Mouse (Mus musculus) large intestine, adult 2 months (tissue): ENCODE measurements at regions not wholly inside any gene's neighbourhood (a gene's known extent, or its start where the extent isn't known, plus 50 kb on each side); places are given as distances from the start of the nearest gene placed in this dataset.

Experiments used
- DNase-seq: peaks from one replicate; pipeline ENCODE4 v3.0.0-alpha.2; 2012; ENCODE audit warnings: low read depth, low spot score
- WGBS: fragments of 180-500 bp; shearing (Covaris S2); methylation state at CpG from one replicate; pipeline ENCODE4 v1.1.7; 2018; 5-methylcytosine and 5-hydroxymethylcytosine counted together

DNA sequence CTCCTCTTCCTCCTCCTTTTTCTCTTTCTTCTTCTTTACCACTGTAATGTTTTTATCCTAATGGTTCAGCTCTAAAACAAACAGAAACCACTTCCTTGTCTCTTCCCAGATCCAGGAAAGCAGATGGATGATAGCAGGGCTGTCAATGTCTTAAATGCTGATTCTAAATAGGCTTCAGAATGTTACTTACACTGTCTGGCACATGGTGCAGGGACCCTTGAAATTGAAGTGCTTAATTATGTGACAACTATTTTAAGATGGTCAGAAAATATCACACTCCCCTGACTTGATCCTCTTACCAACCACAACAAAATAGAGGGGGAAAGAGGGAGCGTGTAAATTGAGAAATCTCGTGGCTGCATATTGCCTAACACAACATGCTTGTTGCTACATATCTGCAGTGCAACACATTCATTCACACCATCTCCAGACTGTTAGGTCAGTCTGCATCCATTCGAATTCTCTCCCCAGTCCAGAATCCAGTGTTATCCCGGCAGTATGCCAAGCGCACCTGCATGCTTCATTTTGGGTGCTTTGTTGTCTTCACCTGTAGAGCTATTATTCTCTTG is 500.7 kb upstream of the Map3k7 start:
- WGBS, result 80% methylated on average over 5 of the region's 5 CpGs
- DNase-seq, result no peak

DNA sequence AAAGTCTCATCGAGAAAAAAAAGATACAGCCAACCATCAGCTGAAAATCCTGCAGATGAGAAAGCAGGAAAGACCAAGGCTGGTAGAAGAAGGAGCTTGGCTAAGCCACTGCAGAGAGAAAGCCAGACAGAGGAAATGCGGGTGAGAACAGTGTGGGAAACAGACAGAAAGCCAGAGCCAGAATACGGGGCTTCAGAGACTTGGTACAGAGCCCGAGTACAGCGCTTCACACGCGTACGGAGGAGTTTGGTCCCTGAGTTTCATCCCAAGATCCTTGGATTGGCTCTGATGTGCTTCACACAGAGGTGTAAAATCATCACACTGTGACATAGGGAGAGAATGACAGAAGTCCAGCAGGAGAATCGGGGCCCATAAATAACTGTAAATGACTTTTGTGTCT is 495.6 kb upstream of the Map3k7 start:
- 77% methylated on average over 9 of the region's 9 CpGs for WGBS
- no peak for DNase-seq

DNA sequence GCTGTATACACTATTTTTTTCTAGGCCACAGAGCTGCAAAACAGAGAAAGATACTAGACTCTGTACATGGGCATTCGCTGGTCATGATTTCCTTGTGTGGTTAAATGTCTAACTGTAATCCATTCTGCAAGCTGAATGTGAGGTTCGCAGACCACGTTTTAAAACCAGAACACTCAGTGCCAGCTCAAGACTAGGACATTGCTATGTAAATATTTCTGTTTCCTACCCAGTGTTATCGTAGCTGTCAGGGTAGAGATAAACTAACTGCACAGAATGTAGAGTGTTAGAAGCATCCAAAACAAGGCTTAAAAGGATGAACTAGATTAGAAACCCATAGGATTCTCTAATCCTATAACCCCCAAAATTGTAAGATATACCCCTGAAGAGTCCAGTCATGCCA is 494.1 kb upstream of the Map3k7 start:
- 39% methylated on average over 4 of the region's 4 CpGs for WGBS
- no peak for DNase-seq

DNA sequence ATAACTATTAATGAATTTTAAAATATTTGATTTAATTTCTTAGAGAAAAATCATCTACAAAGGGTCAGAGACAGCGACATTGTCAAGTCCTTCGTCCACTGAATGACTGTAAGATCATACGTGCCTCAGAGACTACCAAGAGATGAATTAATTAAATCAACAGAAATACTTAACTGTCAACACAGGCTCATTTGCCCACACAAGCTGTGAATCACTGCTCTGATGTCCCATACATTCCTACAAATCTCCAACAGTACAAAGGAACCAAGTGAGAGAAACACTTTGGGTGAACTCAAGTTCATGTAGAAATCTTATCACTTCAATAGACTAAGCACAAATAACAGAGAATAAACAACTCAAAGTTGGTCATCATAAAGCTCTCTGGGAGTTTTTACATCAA is 471.4 kb upstream of the Map3k7 start:
- DNase-seq, result no peak
- WGBS, result 88% methylated on average over 3 of the region's 3 CpGs

DNA sequence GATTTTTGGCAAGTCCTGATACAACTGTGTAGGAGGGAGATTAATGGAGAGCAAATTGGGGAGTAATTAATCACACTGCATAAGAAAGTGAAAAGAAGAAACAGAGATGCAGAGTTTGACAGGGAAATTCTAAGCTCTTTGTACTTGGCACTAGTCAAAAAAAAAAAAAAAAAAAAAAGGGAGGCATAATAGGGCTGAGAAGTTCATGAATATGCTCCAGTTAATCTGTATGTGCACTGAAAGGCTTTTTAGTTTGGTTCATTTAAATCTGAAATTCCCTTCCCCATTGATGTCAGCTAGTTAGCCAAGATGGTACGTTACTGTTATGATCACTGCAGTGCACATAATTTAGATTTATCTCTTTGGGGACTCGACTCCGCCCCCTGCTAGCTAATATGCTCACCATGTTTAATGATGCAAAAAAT is 470.8 kb upstream of the Map3k7 start:
- WGBS, result 87% methylated on average over 3 of the region's 3 CpGs
- no peak for DNase-seq

DNA sequence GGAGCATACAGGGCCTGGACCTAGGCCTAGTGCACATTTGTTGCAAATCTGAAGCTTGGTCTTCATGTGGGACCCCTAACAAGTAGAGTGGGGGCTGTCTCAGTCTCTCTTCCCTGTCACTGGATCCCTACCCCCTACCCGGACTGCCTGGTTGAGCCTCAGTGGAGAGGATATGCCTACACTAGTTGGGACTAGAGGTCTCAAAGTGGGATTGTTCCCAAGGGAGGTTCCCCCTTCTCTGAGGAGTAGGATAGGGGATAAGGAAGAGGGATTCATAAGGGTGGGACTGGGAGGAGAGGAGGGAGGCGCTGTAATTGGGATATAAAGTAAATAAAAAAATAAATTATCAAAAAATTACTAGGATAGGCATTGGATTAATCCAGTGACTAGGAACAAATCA is 464.0 kb upstream of the Map3k7 start:
- 92% methylated on average over 2 of the region's 2 CpGs for WGBS
- DNase-seq, result no peak

DNA sequence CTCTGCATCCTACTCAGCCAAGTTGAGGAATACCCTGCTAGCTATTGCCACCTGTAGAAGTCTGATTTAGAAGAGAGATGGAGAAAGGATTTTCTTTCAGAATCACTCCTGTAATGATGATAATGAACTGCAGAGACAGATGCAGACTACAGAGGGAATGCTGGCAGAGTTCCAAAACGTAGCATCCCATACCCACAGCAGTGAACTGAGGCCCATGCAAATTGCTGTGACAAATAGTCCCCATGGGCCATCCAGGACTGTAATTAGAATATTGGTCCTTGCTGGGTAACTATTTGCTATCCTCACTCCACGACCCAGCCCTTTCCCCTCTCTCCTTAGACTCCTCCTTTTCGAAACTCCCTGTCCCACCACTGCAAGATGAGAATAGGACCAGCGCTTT is 463.5 kb upstream of the Map3k7 start:
- DNase-seq, result no peak
- WGBS, result 77% methylated on average over 4 of the region's 4 CpGs

DNA sequence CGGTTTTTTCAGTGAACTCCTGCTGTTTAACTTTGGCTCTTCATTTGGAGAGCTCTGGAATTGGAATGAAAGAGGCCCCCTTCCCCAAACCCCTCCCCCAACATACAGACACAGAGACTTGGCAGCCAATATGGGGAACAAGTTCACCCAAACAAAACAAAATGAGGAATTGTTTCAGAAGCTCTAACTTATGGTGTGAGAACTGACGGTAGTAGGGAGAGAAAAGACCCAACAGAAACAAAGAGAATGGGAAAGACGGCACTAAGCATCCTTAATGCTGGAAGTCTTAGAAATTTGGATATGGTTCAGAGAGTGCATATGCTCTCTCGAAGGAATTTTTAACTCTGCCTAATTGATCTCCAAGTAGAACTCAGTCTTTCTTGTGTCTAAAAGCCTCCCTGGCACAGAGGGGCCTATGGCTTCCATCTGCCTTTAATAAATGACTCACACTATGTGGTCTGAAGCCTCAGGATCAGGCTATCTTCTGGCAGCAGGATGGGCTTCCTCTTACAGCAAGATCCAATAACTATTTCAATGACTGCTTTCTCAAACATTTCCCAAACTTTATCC is 438.2 kb upstream of the Map3k7 start:
- DNase-seq, result no peak
- 55% methylated on average over 4 of the region's 4 CpGs for WGBS

DNA sequence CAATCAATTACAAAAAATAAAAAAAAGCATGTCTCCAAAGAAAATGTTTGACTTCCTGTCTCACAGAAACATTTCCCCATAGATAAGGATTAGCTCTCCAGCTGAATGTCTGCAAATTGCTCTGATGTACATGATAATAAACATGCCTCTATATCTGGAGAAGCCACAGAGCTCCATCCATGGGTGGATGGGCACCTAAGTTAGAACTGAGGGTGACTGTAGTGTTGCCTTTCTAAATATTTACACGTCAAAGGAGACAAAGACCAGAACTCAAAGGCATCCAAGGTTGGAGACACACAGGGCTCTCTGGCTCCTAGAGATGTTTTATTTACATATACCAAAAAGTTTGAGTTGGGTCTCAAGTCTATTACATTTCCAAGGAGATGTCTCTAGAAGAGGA is 427.1 kb upstream of the Map3k7 start:
- no peak for DNase-seq
- WGBS, result 52% methylated on average over 1 of the region's 1 CpGs

DNA sequence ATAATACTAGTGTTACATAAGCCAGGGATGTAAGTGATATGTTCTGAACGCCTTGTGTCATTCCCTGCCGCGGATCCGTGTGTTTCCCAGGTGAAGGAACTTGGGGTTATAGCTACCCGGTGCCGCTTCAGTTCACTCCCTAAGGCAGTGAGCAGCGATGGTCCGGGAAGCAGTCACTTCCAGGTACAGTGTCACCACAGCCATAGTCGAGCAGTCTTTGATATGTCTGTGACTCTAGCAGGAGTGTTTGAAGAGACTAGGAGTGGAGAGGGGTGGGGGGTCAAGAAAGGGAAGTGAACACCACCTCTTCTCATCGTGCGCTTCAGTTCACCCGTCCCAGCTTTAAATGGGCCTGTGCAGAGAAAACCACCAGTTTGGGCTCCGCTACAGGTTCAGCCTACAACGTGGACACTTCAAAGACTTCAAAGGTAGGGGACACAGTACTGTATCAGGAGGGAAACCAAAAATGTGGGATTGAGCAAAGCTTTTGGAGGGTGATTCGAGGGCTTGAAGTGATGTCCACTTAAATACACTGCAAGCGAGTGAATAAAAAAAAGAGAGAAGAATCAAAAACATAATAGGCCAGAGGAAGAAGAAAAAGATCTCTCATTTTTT is 410.0 kb upstream of the Map3k7 start:
- WGBS, result 90% methylated on average over 16 of the region's 16 CpGs
- DNase-seq, result no peak

DNA sequence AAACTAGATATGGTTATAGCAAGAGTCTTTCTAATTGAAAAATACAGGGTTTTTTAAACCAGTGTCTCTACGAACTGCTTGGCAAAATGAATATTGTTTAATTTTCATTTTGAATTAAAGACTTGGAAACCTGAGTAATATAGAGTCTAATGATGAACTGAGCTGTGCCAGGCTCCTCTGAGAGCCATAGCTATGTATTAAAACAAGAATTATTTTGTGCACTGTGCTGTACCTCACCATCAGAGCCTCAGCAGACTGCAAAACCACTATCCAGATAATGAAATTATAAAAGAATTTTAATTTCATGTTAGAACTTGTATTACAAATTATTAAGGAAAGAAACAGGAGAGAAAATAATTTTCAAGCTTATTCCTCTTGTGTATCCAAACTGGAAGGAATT is 408.8 kb upstream of the Map3k7 start:
- DNase-seq, result no peak
- 91% methylated on average over 1 of the region's 1 CpGs for WGBS

DNA sequence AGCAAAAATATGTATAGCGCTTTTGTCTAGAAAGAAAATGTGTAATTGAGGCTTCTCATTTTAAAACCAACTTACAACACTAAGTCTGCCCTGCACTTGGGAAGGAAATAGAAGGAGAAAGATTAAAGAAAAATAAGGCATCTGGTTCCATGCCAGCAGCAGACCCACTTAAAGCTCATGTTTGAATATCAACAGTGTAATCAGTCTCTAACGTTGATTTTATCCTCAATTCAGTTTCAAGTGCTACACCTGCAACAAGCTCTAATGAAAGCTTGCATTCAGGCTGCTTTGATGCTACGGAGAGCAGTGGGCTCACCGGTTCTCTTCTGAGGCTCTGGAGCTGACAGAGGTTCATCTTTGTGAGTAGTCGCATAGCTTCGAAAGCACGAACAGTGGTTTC is 406.6 kb upstream of the Map3k7 start:
- WGBS, result 82% methylated on average over 7 of the region's 7 CpGs
- DNase-seq, result no peak

DNA sequence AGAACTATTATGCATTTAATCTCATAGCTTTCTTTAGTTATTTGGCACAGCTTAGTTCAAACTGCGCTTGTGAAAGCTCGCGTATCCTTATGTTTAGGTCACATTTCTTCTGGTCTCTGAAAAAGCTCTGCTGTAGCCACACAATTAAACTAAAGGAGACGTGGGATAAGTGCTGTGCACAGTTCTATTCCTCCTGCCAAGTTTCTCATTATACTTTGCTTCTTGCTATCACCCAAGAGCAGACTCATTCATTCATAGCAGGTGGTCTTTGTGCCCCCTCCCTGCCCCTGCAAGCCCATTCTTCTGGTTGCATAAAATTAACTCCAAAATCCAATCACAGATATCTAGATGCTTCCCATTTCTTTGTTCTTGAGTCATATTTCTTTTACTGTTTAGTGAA is 403.6 kb upstream of the Map3k7 start:
- 89% methylated on average over 4 of the region's 4 CpGs for WGBS
- no peak for DNase-seq

DNA sequence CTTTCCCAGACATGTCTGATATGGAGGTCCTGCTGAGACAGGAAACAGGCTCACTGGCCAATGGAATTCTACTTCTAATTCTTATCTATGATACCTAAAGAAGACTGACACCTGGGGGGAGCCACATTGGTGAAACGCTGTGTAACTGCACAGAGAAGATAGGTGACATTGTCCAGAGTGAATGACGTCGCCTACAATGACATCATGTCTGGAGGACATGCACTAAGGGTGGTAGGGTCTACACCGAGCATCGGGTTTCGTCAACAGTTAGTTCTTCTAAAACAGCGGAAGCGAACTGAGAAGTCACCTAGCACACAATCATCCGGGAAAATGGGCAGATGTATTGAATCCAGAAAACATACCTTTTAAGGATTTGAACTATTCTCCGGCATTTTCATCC is 402.7 kb upstream of the Map3k7 start:
- no peak for DNase-seq
- whole genome bisulfite sequencing, result 92% methylated on average over 10 of the region's 10 CpGs

DNA sequence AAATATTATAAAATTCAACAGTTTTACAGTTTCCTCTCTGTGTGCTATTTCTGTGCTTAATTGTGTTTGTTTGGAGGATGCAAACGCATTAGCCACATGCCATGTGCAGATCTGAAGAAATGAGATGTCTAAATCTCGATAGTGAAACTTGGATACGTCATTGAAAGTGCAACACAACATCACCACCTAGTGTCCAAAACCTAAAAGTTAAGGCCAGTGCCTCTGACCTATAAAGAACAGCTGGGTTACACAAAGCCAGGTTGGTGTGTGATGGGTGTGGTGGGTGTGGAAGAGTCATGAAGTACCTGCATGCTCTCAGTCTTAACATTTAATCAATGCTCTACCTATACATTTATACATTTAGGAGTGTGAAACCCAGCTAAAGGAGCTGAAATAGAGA is 402.1 kb upstream of the Map3k7 start:
- peak; percentile 18 for DNase-seq
- WGBS, result 2% methylated on average over 3 of the region's 3 CpGs

DNA sequence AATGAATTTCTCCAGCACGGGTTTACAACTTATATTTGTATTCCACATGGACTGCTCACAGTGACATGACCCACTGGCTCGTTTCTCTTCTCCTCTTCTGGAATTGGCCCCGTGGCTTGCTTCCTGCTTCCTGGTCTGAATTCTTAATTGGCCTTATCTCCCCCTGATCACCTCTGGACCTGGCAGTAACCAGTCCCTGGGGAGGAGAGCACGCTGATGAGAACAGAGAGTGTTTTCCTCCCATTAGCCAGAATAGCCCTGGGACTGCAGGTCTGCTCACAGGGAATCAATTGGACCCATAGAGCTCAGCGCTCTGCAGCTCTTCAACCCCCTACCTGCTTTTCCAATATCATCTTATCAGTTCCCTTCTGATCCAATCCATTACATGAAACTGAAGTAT is 397.7 kb upstream of the Map3k7 start:
- no peak for DNase-seq
- WGBS, result 28% methylated on average over 5 of the region's 5 CpGs

DNA sequence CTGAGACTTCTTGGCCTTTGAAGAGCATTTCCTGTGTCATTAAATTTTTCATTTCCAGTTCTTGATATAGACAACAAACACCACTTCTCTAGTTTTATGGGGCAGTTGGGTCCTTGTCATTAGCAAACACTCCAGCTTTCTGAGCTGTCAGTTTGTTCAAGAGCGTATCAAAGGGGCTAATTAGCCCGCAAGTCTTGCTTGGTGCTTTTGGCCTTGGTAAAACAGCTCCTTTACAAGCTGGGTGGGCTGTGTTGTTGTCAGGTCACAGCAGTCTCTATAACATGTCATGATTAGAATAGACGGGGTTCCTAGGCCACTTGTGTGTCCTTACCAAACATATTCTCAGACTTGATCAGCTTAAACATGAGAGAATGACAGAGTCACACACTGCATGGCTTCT is 397.1 kb upstream of the Map3k7 start:
- DNase-seq, result no peak
- 68% methylated on average over 3 of the region's 3 CpGs for WGBS

DNA sequence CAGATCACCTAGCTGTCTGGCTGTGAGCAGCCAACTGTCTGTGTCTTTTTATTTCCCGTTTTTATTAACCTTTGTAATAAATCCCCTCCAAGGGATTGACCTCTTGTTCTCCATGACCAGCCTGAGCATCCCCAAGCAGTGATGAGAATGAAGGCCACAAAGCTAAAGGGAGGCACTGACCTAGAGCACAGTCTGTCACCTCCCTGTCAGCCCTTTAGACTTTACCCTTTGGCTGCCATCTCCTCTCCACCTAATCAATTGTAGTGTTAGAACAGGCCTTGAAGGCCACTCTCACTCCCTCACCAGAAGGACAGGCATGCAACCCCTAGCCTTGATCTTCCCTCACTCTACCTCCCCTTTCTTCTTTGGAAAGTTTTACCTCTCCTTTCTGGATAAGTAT is 394.2 kb upstream of the Map3k7 start:
- DNase-seq, result no peak
- 78% methylated on average over 1 of the region's 1 CpGs for WGBS

DNA sequence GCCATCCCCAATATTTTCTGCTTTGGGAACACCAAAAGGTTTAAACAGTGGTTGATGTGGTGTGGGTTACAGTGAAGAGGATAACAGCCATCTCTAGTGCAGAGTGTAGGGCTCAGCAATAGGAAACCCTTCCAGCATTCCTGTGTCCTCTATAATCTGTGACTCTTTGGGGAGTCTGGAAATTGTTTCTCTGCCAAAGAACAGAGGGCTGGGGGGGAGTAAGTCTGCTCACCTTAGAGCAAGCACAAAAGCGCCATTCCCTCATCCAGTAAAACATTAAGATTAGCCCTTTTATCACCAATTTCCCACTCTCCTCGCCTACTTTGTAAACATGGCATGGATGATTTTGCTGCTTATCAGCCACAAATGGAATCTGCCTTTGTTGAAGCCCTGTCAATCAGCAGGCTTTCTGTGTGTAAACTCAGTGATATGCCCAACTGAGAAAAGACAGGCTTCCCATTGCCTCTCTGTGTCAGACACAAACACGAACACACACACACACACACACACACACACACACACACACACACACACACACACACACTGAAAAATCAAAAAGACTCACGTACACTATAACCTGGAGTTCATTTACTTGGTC is 386.8 kb upstream of the Map3k7 start:
- WGBS, result 24% methylated on average over 4 of the region's 4 CpGs

DNA sequence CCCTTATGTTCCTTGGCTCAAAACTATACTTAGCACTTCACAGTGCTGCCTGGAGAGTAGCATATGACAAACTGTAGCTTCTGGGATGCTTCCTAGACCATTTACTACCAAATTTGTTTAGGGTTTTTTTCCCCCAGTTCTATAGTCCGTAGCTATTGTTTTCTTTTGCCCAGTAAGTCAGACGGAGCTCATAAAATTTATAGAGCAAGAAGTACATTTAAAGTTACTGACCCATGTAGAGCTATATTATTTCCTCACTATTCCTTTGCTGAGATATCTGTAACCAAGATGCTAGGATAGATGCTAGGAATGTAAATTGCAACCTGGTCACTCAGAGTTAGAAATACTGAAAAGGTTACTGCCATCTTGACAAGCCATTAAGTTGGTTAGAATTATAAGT is 380.4 kb upstream of the Map3k7 start:
- no peak for DNase-seq
- 38% methylated on average over 2 of the region's 2 CpGs for WGBS

More for the DNA sequence above, 386.8 kb upstream of the Map3k7 start:
- DNase-seq, result no peak

DNA sequence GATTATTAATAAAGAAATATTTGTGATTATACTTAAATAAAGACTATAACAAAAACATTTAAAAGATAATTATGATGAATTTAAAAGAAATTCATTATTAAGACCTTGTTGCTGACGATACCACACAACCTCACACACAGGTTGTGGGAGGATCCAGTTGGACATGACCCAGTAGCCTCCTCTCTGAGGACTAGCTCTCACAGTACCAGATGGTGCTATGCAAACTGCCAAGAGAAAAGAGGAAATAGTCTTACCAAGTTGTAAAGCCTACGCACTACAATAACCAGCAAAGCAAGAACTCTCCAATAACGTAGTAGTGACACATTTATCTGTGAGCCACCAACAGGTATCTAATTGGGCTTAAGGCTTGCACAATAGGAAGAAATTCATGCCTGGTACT is 379.7 kb upstream of the Map3k7 start:
- DNase-seq, result no peak

More for the DNA sequence above, 379.7 kb upstream of the Map3k7 start:
- WGBS, result 68% methylated on average over 3 of the region's 3 CpGs
